Mouse (Mus musculus) gastrocnemius, adult 18-20 months (tissue): Measurements from ENCODE around the gene Zdhhc6. TPM values are rescaled to one million over a fixed set of nuclear protein-coding genes. Genes with fewer than 3 reads are reported as not detected.

Experiments used
- DNase-seq: peaks from one replicate; pipeline ENCODE4 v3.0.0; 2021; ENCODE audit warnings: low spot score
- total RNA-seq, 2 experiments: library from RNA; stranded (reverse); gene quantifications; 2 replicates each; pipeline ENCODE4 v1.2.3; 2021

Gene Zdhhc6
- total RNA-seq, 2 experiments from 2014 or later = 20.0 to 21.4 TPM

GRCm38 (mm10) chr19:55222268-55222667 lies 93.6 kb downstream of the Zdhhc6 start:
- DNase-seq = no peak

Other genes with a start within 250 kb of the Zdhhc6 start
- gene Gpam, start 188.8 kb downstream of the Zdhhc6 start, total RNA-seq = 100 to 1,000 TPM in 1 of 2 experiments, 10 to 100 TPM in 1; 90.7 to 133 TPM
- gene Tectb, start 135.3 kb downstream of the Zdhhc6 start, total RNA-seq = not detected
- gene Gucy2g, start 74.8 kb downstream of the Zdhhc6 start, total RNA-seq = under 1 TPM; 0.16 to 0.21 TPM
- 1 to 10 TPM; 2.7 to 5.1 TPM for gene Acsl5, start 64.1 kb downstream of the Zdhhc6 start, total RNA-seq
- 10 to 100 TPM; 17.3 TPM for gene Vti1a, start 263 bp upstream of the Zdhhc6 start, total RNA-seq